Mouse (Mus musculus) kidney, adult 2 months (tissue): ENCODE measurements around the gene Tbx4. TPM values are rescaled to one million over a fixed set of nuclear protein-coding genes. Genes with fewer than 3 reads are reported as not detected.
A peak's percentile ranks its signal among the peaks of the same experiment; 100 is the strongest.

Source experiments
- DNase-seq: peaks from one replicate; pipeline ENCODE4 v3.0.0; 2021
- H3K27ac ChIP-seq: fragments of 200-500 bp; 2 replicates; pipeline ENCODE4 v1.5.1; 2012; ENCODE audit warnings: low read depth, low read length, control low read depth, inconsistent platforms; ENCODE audit not compliant: insufficient read depth
- H3K27me3 ChIP-seq: fragments of 200-500 bp; replicated peaks from 2 replicates; pipeline ENCODE4 v1.6.1; 2012; ENCODE audit warnings: mild to moderate bottlenecking, moderate library complexity, low read length, inconsistent platforms; ENCODE audit not compliant: control insufficient read depth, insufficient read depth
- H3K36me3 ChIP-seq: fragments of 200-500 bp; 2 replicates; pipeline ENCODE4 v1.6.1; 2012; ENCODE audit warnings: mild to moderate bottlenecking, moderate library complexity, low read length, inconsistent platforms; ENCODE audit not compliant: control insufficient read depth, insufficient read depth
- H3K4me1 ChIP-seq: fragments of 200-500 bp; 2 replicates; pipeline ENCODE4 v1.6.1; 2011; ENCODE audit warnings: low read length; ENCODE audit not compliant: control insufficient read depth, insufficient read depth
- H3K4me3 ChIP-seq: fragments of 200-500 bp; 2 replicates; pipeline ENCODE4 v1.5.1; 2011; ENCODE audit warnings: mild to moderate bottlenecking, low read depth, low read length, control low read depth; ENCODE audit not compliant: insufficient read depth
- CTCF ChIP-seq: fragments of 200-500 bp; conservative IDR thresholded peaks from 2 replicates; pipeline ENCODE4 v1.5.1; 2011; ENCODE audit warnings: low read depth, mild to moderate bottlenecking, control low read depth, low read length, moderate library complexity, mixed read lengths; ENCODE audit not compliant: insufficient read depth, insufficient read length
- POLR2A ChIP-seq: fragments of 200-500 bp; IDR thresholded peaks from one replicate; pipeline ENCODE4 v1.6.1; 2011; ENCODE audit warnings: low read depth, low read length, control low read depth
- WGBS: fragments of 180-500 bp; shearing (Covaris S2); methylation state at CpG from one replicate; pipeline ENCODE4 v1.1.7; 2018; 5-methylcytosine and 5-hydroxymethylcytosine counted together
- polyA plus RNA-seq: library from polyadenylated mRNA; depleted of rRNA; stranded (reverse); fragments of >200 nt; gene quantifications from 2 replicates; pipeline ENCODE4 v1.2.3, GENCODE M21; 2012

The Tbx4 gene
- polyA plus RNA-seq, 1 experiment: 0.08 TPM

GRCm38 (mm10) chr11:85913506-85913905 is 27.3 kb downstream of the Tbx4 start:
- no peaks in the 10 kb centered on the region for H3K36me3 ChIP-seq
- no peak overlapping the region for H3K27ac ChIP-seq
- H3K4me1 ChIP-seq: no peaks in the 10 kb centered on the region
- H3K27me3 ChIP-seq: no peaks in the 10 kb centered on the region; the same call in 1 of the 2 replicates
- 85% methylated on average over 7 of the region's 7 CpGs for WGBS
- no peak overlapping the region for H3K4me3 ChIP-seq
- TF ChIP-seq CTCF: no peak
- TF ChIP-seq POLR2A: no peak
- no peak for DNase-seq

- TF ChIP-seq POLR2A (no peak), CTCF (no peak)
- Histone ChIP-seq H3K27me3 (no peaks in the 10 kb centered on the region; the same call in 1 of the 2 replicates), H3K4me1 (no peaks in the 10 kb centered on the region), H3K27ac (no peak overlapping the region), H3K4me3 (no peak overlapping the region), H3K36me3 (no peaks in the 10 kb centered on the region)
- 59% methylated on average over 12 of the region's 12 CpGs for WGBS
- DNase-seq: no peak
Measured at GRCm38 (mm10) chr11:85917091-85917992, 31.1 kb downstream of the Tbx4 start.

GRCm38 (mm10) chr11:85917993-85918325 is 31.7 kb downstream of the Tbx4 start:
- Histone ChIP-seq H3K27me3 (no peaks in the 10 kb centered on the region; the same call in 1 of the 2 replicates), H3K4me1 (no peaks in the 10 kb centered on the region), H3K4me3 (no peak overlapping the region), H3K27ac (no peak overlapping the region), H3K36me3 (no peaks in the 10 kb centered on the region)
- no peak for TF ChIP-seq CTCF
- no peak for TF ChIP-seq POLR2A
- no peak for DNase-seq
- WGBS: 36% methylated on average over 11 of the region's 11 CpGs

GRCm38 (mm10) chr11:85918388-85918940 is 32.2 kb downstream of the Tbx4 start:
- Histone ChIP-seq H3K27ac (no peak overlapping the region), H3K36me3 (no peaks in the 10 kb centered on the region), H3K27me3 (no peaks in the 10 kb centered on the region; the same call in 1 of the 2 replicates), H3K4me3 (no peak overlapping the region), H3K4me1 (no peaks in the 10 kb centered on the region)
- no peak for TF ChIP-seq POLR2A
- no peak for TF ChIP-seq CTCF
- WGBS: 59% methylated on average over 10 of the region's 10 CpGs
- DNase-seq: no peak

- TF ChIP-seq CTCF (no peak), POLR2A (no peak)
- H3K27me3 ChIP-seq: peaks cover 2% of the 10 kb centered on the region; the same call in 1 of the 2 replicates
- peak; percentile 54 for DNase-seq
- no peaks in the 10 kb centered on the region for H3K36me3 ChIP-seq
- WGBS: 9% methylated on average over 19 of the region's 19 CpGs
- no peak overlapping the region for H3K27ac ChIP-seq
- peak overlapping the region; percentile 45 for H3K4me3 ChIP-seq
- no peaks in the 10 kb centered on the region for H3K4me1 ChIP-seq
Measured at GRCm38 (mm10) chr11:85925294-85925743, 39.1 kb downstream of the Tbx4 start.

- no peaks in the 10 kb centered on the region for H3K4me1 ChIP-seq
- peaks cover 2% of the 10 kb centered on the region; the same call in 1 of the 2 replicates for H3K27me3 ChIP-seq
- H3K27ac ChIP-seq: no peak overlapping the region
- TF ChIP-seq POLR2A: no peak
- TF ChIP-seq CTCF: no peak
- no peak overlapping the region for H3K4me3 ChIP-seq
- whole genome bisulfite sequencing: 29% methylated on average over 16 of the region's 16 CpGs
- DNase-seq: peak; percentile 6
- H3K36me3 ChIP-seq: no peaks in the 10 kb centered on the region
Measured at GRCm38 (mm10) chr11:85926287-85926764, 40.1 kb downstream of the Tbx4 start.

GRCm38 (mm10) chr11:85928106-85928505 is 41.9 kb downstream of the Tbx4 start:
- H3K27me3 ChIP-seq: peaks cover 2% of the 10 kb centered on the region

More at GRCm38 (mm10) chr11:85928106-85928505, 41.9 kb downstream of the Tbx4 start:
- H3K4me1 ChIP-seq: no peaks in the 10 kb centered on the region
- 83% methylated on average over 4 of the region's 4 CpGs for whole genome bisulfite sequencing
- H3K4me3 ChIP-seq: no peak overlapping the region
- no peak for DNase-seq
- no peak overlapping the region for H3K27ac ChIP-seq
- H3K36me3 ChIP-seq: no peaks in the 10 kb centered on the region
- TF ChIP-seq CTCF: no peak
- TF ChIP-seq POLR2A: no peak
